Mouse (Mus musculus) brain, embryonic 14.5 days (tissue): ENCODE measurements around the gene Wdr93. TPM values are rescaled to one million over a fixed set of nuclear protein-coding genes. Genes with fewer than 3 reads are reported as not detected.

Source experiments
- DNase-seq: peaks from one replicate; pipeline ENCODE4 v3.0.0-alpha.2; 2011; ENCODE audit warnings: low read depth
- CTCF ChIP-seq: fragments of 200-500 bp; IDR thresholded peaks from 2 replicates; pipeline ENCODE4 v1.5.1; 2012; ENCODE audit warnings: inconsistent platforms, mild to moderate bottlenecking, moderate library complexity, borderline replicate concordance; ENCODE audit not compliant: insufficient read depth, insufficient read length; ENCODE audit errors: extremely low read depth
- POLR2A ChIP-seq: fragments of 200-500 bp; IDR thresholded peaks from 2 replicates; pipeline ENCODE4 v1.6.1; 2012; ENCODE audit warnings: mild to moderate bottlenecking, inconsistent platforms, borderline replicate concordance; ENCODE audit not compliant: poor library complexity, insufficient read depth, insufficient read length, severe bottlenecking; ENCODE audit errors: extremely low read depth
- polyA plus RNA-seq: library from polyadenylated mRNA; depleted of rRNA; stranded (reverse); fragments of >200 nt; gene quantifications from 2 replicates; pipeline ENCODE4 v1.2.3, GENCODE M21; 2012

The Wdr93 gene
- polyA plus RNA-seq, 1 experiment: 0.23 TPM

GRCm38 (mm10) chr7:79729169-79729568, 13.8 kb upstream of the Wdr93 start:
- peak; percentile 82 for DNase-seq
- peak; percentile 92 for TF ChIP-seq CTCF
- no peak for TF ChIP-seq POLR2A

DNA sequence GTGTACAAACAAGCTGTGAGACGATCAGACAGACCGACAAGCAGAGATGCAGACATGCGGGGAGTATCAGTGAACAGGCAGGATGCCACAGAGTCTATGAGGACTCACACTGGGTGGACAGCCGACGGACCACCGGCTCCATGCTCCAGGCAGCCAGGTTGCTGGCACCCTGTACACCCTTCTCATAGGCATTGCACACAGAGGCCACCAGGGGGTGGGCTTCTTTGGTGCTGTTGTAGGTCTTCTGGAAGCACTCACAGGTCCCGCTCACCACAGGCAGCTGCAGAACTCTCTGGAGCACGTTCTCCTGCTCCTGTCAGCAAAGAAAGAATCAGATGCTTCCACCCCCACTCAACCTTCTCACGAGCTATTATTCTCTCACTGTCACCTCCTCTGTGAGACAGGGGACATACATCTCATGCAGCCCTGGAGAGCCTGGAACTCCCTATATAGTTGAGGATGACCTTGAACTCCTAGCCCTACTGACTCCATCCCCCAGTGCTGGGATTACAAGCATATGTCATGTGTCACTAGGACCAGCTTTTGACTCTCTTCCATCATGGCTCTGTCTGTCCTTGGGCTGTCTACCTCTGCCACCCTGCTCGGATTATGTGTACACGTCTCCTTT, 13.1 kb upstream of the Wdr93 start:
- peak; percentile 6 for DNase-seq
- TF ChIP-seq POLR2A (no peak), CTCF (peak; percentile 39; the same call in 1 of the 2 replicates)

DNA sequence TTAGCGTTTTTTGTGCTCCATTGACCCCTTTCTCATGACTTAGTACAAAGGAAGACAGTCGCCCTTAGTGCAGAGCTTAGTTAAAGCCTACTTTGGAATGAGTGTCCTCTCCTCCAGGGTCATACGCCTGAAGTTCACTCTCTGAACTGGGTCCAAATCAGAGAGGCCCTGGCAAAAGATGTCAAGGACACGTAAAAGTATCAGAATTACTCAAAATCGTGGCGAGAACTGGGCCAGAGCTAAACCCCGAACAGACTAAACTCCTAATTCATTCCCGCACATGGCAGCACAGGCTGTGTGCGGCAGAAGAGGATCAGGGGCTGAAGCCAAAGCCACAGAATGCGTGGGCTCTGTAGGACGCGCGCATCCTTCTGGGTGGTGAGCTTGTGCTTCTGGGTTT, 11.5 kb upstream of the Wdr93 start:
- DNase-seq: no peak

GRCm38 (mm10) chr7:79732622-79733021, 10.3 kb upstream of the Wdr93 start, which contains the start of gene Plin1:
Plin1 (minus strand) TSS chr7:79732903.
- no peak for DNase-seq
- TF ChIP-seq POLR2A (no peak), CTCF (no peak)

More for the DNA sequence above, 11.5 kb upstream of the Wdr93 start:
- TF ChIP-seq CTCF (no peak), POLR2A (no peak)

DNA sequence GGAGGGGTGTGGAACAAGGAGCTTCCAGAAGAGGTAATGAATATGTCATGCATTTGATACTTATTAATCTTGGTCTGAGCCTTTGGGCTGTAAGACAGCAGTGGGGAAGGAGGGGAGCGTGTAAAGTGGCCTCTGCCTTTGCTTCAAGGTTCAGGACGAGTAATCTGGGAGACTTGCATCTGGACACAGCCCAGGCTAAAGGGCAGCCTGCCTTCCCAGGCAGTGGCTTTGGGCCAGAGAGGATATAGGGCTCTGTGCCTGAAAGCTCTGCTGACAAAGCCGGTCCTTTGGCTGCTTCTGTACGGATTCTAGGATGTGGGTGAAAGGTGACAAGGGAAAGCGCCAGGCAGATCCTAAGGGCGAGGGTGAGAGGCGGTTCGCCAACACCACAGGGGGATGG, 8.4 kb upstream of the Wdr93 start:
- no peak for TF ChIP-seq POLR2A
- TF ChIP-seq CTCF: no peak
- DNase-seq: no peak

DNA sequence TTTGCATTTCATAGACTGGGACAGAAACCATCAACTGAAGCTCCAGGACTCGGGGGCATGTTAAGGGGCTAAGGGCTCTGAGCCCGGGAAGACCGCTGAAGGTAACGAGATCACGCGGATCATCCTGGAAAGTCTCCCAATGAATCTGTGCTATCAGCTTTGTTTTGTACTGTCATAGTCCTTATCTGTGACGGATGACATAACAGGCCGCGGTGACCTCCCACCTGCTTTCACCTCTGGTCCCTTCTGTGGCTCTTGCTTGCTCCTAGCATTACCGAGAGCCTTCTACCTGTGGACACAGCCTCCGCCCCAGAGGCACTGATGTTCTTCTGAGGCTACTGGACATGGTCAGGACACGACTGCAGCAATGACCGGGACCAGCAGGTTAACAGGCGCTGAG, 6.5 kb upstream of the Wdr93 start:
- no peak for TF ChIP-seq POLR2A
- TF ChIP-seq CTCF: no peak
- DNase-seq: no peak

GRCm38 (mm10) chr7:79738913-79739312, 4.0 kb upstream of the Wdr93 start:
- no peak for DNase-seq
- TF ChIP-seq POLR2A: no peak
- no peak for TF ChIP-seq CTCF

DNA sequence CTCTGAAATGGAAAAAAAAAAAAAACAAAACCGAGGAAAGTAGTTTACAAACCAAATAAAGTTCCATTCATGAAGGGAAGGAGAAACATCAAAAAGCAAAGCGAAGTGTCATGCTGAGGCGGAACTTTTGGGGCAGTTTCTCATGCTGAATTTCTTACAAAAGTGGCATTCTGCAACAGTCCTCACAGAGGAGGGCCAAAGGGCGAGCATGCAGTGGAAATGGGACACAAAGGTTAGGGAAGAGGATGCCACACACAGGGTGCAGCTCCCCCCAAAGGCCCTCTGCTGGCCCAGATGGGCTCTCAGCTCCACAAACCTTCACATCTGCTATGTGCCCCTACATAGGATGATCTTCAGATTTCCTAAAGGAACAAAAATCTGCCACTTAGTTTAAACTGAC, 2.7 kb upstream of the Wdr93 start:
- no peak for TF ChIP-seq CTCF
- no peak for TF ChIP-seq POLR2A
- no peak for DNase-seq

- DNase-seq: no peak
- TF ChIP-seq CTCF: no peak
- no peak for TF ChIP-seq POLR2A
These were observed 695 bp upstream of the Wdr93 start for GRCm38 (mm10) chr7:79742277-79742658.

DNA sequence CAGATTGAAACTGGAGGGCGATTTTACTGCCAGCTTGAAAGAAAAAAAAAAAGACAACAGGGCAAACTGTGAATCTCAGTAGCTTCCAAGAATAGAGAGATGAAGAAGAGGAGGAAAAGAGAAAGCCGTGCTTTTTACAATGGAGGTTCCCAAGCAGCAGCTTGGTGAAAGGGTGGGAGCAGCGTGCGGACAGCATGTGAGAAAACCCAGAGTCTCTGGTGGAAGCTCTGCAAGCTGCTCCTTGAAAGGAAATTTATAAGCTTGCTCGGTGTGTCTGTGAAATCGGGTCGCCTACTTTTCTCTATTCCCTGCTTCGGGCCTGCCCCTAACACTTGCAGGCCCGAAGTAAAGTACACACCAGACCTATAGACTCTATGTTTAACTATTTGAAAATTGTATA, 1.1 kb downstream of the Wdr93 start:
- TF ChIP-seq POLR2A (no peak), CTCF (no peak)
- no peak for DNase-seq

DNA sequence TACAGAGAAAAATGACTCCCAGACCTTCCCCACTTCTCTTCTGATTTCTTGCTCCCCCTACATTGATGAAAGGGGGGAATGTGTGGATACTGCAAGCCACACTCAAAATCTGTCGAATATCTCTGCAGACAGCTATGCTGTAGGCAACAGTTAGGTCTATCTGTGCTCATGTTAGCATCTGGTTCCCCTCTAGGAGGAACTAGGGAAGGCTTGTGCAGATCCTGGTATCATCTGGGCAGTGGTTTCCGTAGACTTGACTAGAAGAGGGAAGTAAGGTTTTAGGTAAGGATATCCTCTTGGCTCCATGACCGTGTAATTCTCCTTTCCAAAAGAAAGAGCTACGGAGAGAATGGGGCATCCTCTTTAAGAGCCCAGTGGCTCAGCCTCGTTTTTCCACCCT, 1.6 kb downstream of the Wdr93 start:
- DNase-seq: no peak
- TF ChIP-seq POLR2A: no peak
- TF ChIP-seq CTCF: no peak

GRCm38 (mm10) chr7:79747659-79748058, 4.7 kb downstream of the Wdr93 start:
- no peak for DNase-seq
- TF ChIP-seq CTCF (no peak), POLR2A (no peak)

- TF ChIP-seq CTCF (no peak), POLR2A (no peak)
These were observed 6.5 kb downstream of the Wdr93 start for GRCm38 (mm10) chr7:79749511-79749910.

DNA sequence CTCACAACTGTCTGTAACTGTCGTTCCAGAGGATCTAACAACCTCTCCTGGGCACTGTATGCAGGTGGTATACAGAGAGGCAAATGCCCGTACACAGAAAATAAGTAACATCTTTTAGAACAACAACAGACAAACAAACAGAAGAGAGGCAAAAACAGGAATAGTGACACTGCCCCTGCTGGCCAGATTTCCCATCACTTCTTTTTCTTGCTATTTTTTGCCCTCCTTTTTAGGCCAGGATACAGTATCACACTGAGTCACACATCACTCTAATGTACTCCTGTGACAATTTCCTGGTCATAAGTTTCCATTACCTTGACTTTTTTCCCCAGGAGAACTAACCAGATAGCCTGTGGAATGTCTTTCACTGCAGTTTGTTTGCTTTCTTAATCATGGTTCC, 13.4 kb downstream of the Wdr93 start:
- no peak for TF ChIP-seq POLR2A
- TF ChIP-seq CTCF: no peak
- DNase-seq: no peak

More at GRCm38 (mm10) chr7:79749511-79749910, 6.5 kb downstream of the Wdr93 start:
- no peak for DNase-seq
